Mouse (Mus musculus): ENCODE results near the gene Rbms3. TPM values are rescaled to one million over a fixed set of nuclear protein-coding genes. Genes with fewer than 3 reads are reported as not detected.

Gene Rbms3
- polyA plus RNA-seq, 1 experiment from 2014 or later, result 76.1 TPM

GRCm38 (mm10) chr9:116618886-116619285, 1010.8 kb downstream of the Rbms3 start:
- Histone ChIP-seq H3K4me2 (no peak overlapping the region), H3K27me3 (no peaks in the 10 kb centered on the region), H3K27ac (no peak overlapping the region), H3K4me1 (no peaks in the 10 kb centered on the region; the same call in 1 of the 2 replicates), H3K4me3 (replicated peaks) (no peak overlapping the region), H3K9me3 (replicated peaks) (no peaks in the 10 kb centered on the region), H3K36me3 (no peaks in the 10 kb centered on the region), H3K9ac (no peak overlapping the region)
- no peak for ATAC-seq (replicated peaks; ENCODE audit: low FRiP score)
- WGBS, result 95% methylated on average over 5 of the region's 5 CpGs

- Histone ChIP-seq H3K4me1 (no peaks in the 10 kb centered on the region), H3K4me3 (replicated peaks) (no peak overlapping the region), H3K4me2 (no peak overlapping the region), H3K36me3 (no peaks in the 10 kb centered on the region), H3K9ac (no peak overlapping the region), H3K27ac (no peak overlapping the region), H3K9me3 (replicated peaks) (no peaks in the 10 kb centered on the region), H3K27me3 (no peaks in the 10 kb centered on the region)
- WGBS, result 80% methylated on average over 7 of the region's 7 CpGs
- ATAC-seq (replicated peaks; ENCODE audit: low FRiP score), result no peak
These were observed 1016.4 kb downstream of the Rbms3 start for GRCm38 (mm10) chr9:116613276-116613675.

- H3K9me3 ChIP-seq (replicated peaks), result no peaks in the 10 kb centered on the region
- no peak overlapping the region for H3K4me3 ChIP-seq (replicated peaks)
- no peak for ATAC-seq (replicated peaks; ENCODE audit: low FRiP score)
- H3K27ac ChIP-seq, result no peak overlapping the region
- 97% methylated on average over 10 of the region's 10 CpGs for WGBS
- H3K4me2 ChIP-seq, result no peak overlapping the region
- no peaks in the 10 kb centered on the region for H3K27me3 ChIP-seq
- H3K9ac ChIP-seq, result no peak overlapping the region
- peaks cover 7% of the 10 kb centered on the region; the same call in 1 of the 2 replicates for H3K36me3 ChIP-seq
- no peaks in the 10 kb centered on the region for H3K4me1 ChIP-seq
These were observed 1033.7 kb downstream of the Rbms3 start for GRCm38 (mm10) chr9:116596046-116596445.

- Histone ChIP-seq H3K4me3 (replicated peaks) (no peak overlapping the region), H3K27me3 (no peaks in the 10 kb centered on the region), H3K9me3 (replicated peaks) (0 out of 2 replicates have a peak, but pooled peaks cover 3% of the 10 kb centered on the region), H3K4me2 (no peak overlapping the region), H3K4me1 (no peaks in the 10 kb centered on the region), H3K27ac (no peak overlapping the region), H3K9ac (no peak overlapping the region), H3K36me3 (peaks cover 7% of the 10 kb centered on the region; the same call in 1 of the 2 replicates)
- 75% methylated on average over 4 of the region's 4 CpGs for WGBS
- ATAC-seq (replicated peaks; ENCODE audit: low FRiP score), result no peak
These were observed 1037.2 kb downstream of the Rbms3 start for GRCm38 (mm10) chr9:116592486-116592885.

GRCm38 (mm10) chr9:116591071-116591470, 1038.6 kb downstream of the Rbms3 start:
- H3K4me1 ChIP-seq, result no peaks in the 10 kb centered on the region
- H3K9me3 ChIP-seq (replicated peaks), result 0 out of 2 replicates have a peak, but pooled peaks cover 3% of the 10 kb centered on the region
- H3K36me3 ChIP-seq, result peaks cover 7% of the 10 kb centered on the region; the same call in 1 of the 2 replicates
- no peaks in the 10 kb centered on the region for H3K27me3 ChIP-seq
- H3K4me2 ChIP-seq, result no peak overlapping the region
- no peak overlapping the region for H3K9ac ChIP-seq
- H3K4me3 ChIP-seq (replicated peaks), result no peak overlapping the region
- no peak overlapping the region for H3K27ac ChIP-seq
- ATAC-seq (replicated peaks; ENCODE audit: low FRiP score), result no peak
- 95% methylated on average over 9 of the region's 9 CpGs for WGBS

- Histone ChIP-seq H3K4me3 (replicated peaks) (no peak overlapping the region), H3K36me3 (no peaks in the 10 kb centered on the region), H3K4me1 (no peaks in the 10 kb centered on the region), H3K9me3 (replicated peaks) (no peaks in the 10 kb centered on the region), H3K9ac (no peak overlapping the region), H3K27me3 (no peaks in the 10 kb centered on the region), H3K27ac (no peak overlapping the region), H3K4me2 (no peak overlapping the region)
- 69% methylated on average over 2 of the region's 2 CpGs for WGBS
- ATAC-seq (replicated peaks; ENCODE audit: low FRiP score), result no peak
These were observed 1060.0 kb downstream of the Rbms3 start for GRCm38 (mm10) chr9:116569680-116570079.

GRCm38 (mm10) chr9:116566711-116567110, 1063.0 kb downstream of the Rbms3 start:
- Histone ChIP-seq H3K4me3 (replicated peaks) (no peak overlapping the region), H3K27me3 (no peaks in the 10 kb centered on the region), H3K36me3 (no peaks in the 10 kb centered on the region), H3K9ac (no peak overlapping the region), H3K4me1 (no peaks in the 10 kb centered on the region), H3K9me3 (replicated peaks) (no peaks in the 10 kb centered on the region), H3K27ac (no peak overlapping the region), H3K4me2 (no peak overlapping the region)
- WGBS, result 89% methylated on average over 7 of the region's 7 CpGs
- no peak for ATAC-seq (replicated peaks; ENCODE audit: low FRiP score)

- no peak overlapping the region for H3K9ac ChIP-seq
- 81% methylated on average over 5 of the region's 5 CpGs for WGBS
These were observed 1071.9 kb downstream of the Rbms3 start for GRCm38 (mm10) chr9:116557781-116558180.

GRCm38 (mm10) chr9:116556641-116557040, 1073.1 kb downstream of the Rbms3 start:
- Histone ChIP-seq H3K9me3 (replicated peaks) (0 out of 2 replicates have a peak, but pooled peaks cover 3% of the 10 kb centered on the region), H3K4me3 (replicated peaks) (no peak overlapping the region), H3K9ac (no peak overlapping the region), H3K4me2 (peak overlapping the region; percentile 37), H3K27ac (peak overlapping the region; percentile 32; the same call in 1 of the 2 replicates), H3K4me1 (peaks cover 11% of the 10 kb centered on the region), H3K27me3 (no peaks in the 10 kb centered on the region), H3K36me3 (no peaks in the 10 kb centered on the region)
- WGBS, result 29% methylated on average over 8 of the region's 8 CpGs
- ATAC-seq (replicated peaks; ENCODE audit: low FRiP score), result peak; percentile 73; the same call in 1 of the 2 replicates

More at GRCm38 (mm10) chr9:116557781-116558180, 1071.9 kb downstream of the Rbms3 start:
- no peaks in the 10 kb centered on the region for H3K27me3 ChIP-seq
- no peak overlapping the region for H3K27ac ChIP-seq
- no peak for ATAC-seq (replicated peaks; ENCODE audit: low FRiP score)
- no peak overlapping the region for H3K4me3 ChIP-seq (replicated peaks)
- H3K4me2 ChIP-seq, result no peak overlapping the region
- H3K4me1 ChIP-seq, result peaks cover 11% of the 10 kb centered on the region
- no peaks in the 10 kb centered on the region for H3K36me3 ChIP-seq
- 0 out of 2 replicates have a peak, but pooled peaks cover 3% of the 10 kb centered on the region for H3K9me3 ChIP-seq (replicated peaks)

- Histone ChIP-seq H3K4me2 (no peak overlapping the region), H3K36me3 (no peaks in the 10 kb centered on the region), H3K9ac (no peak overlapping the region), H3K4me1 (peaks cover 11% of the 10 kb centered on the region), H3K9me3 (replicated peaks) (0 out of 2 replicates have a peak, but pooled peaks cover 3% of the 10 kb centered on the region), H3K27me3 (no peaks in the 10 kb centered on the region), H3K27ac (no peak overlapping the region), H3K4me3 (replicated peaks) (no peak overlapping the region)
- ATAC-seq (replicated peaks; ENCODE audit: low FRiP score), result no peak
- 86% methylated on average over 3 of the region's 3 CpGs for WGBS
These were observed 1076.5 kb downstream of the Rbms3 start for GRCm38 (mm10) chr9:116553181-116553580.

- no peak overlapping the region for H3K9ac ChIP-seq
- 95% methylated on average over 4 of the region's 4 CpGs for WGBS
These were observed 1083.6 kb downstream of the Rbms3 start for GRCm38 (mm10) chr9:116546156-116546555.

GRCm38 (mm10) chr9:116542793-116543192, 1086.9 kb downstream of the Rbms3 start:
- H3K27ac ChIP-seq, result no peak overlapping the region
- H3K9me3 ChIP-seq (replicated peaks), result no peaks in the 10 kb centered on the region
- no peaks in the 10 kb centered on the region for H3K36me3 ChIP-seq
- no peak overlapping the region for H3K4me2 ChIP-seq
- no peaks in the 10 kb centered on the region for H3K27me3 ChIP-seq
- no peak overlapping the region for H3K9ac ChIP-seq
- 83% methylated on average over 4 of the region's 4 CpGs for WGBS
- no peak for ATAC-seq (replicated peaks; ENCODE audit: low FRiP score)
- H3K4me3 ChIP-seq (replicated peaks), result no peak overlapping the region
- H3K4me1 ChIP-seq, result no peaks in the 10 kb centered on the region

More at GRCm38 (mm10) chr9:116546156-116546555, 1083.6 kb downstream of the Rbms3 start:
- H3K4me1 ChIP-seq, result no peaks in the 10 kb centered on the region
- no peak overlapping the region for H3K27ac ChIP-seq
- no peaks in the 10 kb centered on the region for H3K9me3 ChIP-seq (replicated peaks)
- H3K4me2 ChIP-seq, result no peak overlapping the region
- no peaks in the 10 kb centered on the region for H3K27me3 ChIP-seq
- ATAC-seq (replicated peaks; ENCODE audit: low FRiP score), result no peak
- H3K4me3 ChIP-seq (replicated peaks), result no peak overlapping the region
- no peaks in the 10 kb centered on the region for H3K36me3 ChIP-seq

GRCm38 (mm10) chr9:116541976-116542375, 1087.7 kb downstream of the Rbms3 start:
- Histone ChIP-seq H3K27me3 (no peaks in the 10 kb centered on the region), H3K9ac (no peak overlapping the region), H3K4me2 (no peak overlapping the region), H3K4me3 (replicated peaks) (no peak overlapping the region), H3K27ac (no peak overlapping the region), H3K4me1 (no peaks in the 10 kb centered on the region), H3K36me3 (no peaks in the 10 kb centered on the region), H3K9me3 (replicated peaks) (no peaks in the 10 kb centered on the region)
- 78% methylated on average over 7 of the region's 7 CpGs for WGBS
- ATAC-seq (replicated peaks; ENCODE audit: low FRiP score), result no peak

Data from kidney, embryonic 15.5 days (tissue).